Mouse (Mus musculus) hindbrain, embryonic 16.5 days (tissue): ENCODE data around the gene Prkci. TPM values are rescaled to one million over a fixed set of nuclear protein-coding genes. Genes with fewer than 3 reads are reported as not detected.

ENCODE experiments used
- ATAC-seq: fragments of 200-750 bp; cut with Nextera tagmentation; 2 replicates; pipeline ENCODE4 v1.8.0; 2017; ENCODE audit warnings: moderate TSS enrichment, moderate library complexity
- H3K27ac ChIP-seq: fragments of 300-500 bp; sonication (generic); 2 replicates; pipeline ENCODE4 v1.5.1; 2014; ENCODE audit warnings: low read depth, mild to moderate bottlenecking, control low read depth, low read length, moderate library complexity
- H3K27me3 ChIP-seq: fragments of 300-500 bp; sonication (generic); replicated peaks from 2 replicates; pipeline ENCODE4 v1.6.1; 2014; ENCODE audit warnings: low read length; ENCODE audit not compliant: control insufficient read depth, insufficient read depth
- H3K36me3 ChIP-seq: fragments of 300-500 bp; sonication (generic); 2 replicates; pipeline ENCODE4 v1.6.1; 2014; ENCODE audit warnings: mild to moderate bottlenecking, low read length, moderate library complexity, mixed read lengths; ENCODE audit not compliant: control insufficient read depth, insufficient read depth
- H3K4me1 ChIP-seq: fragments of 300-500 bp; sonication (generic); 2 replicates; pipeline ENCODE4 v1.6.1; 2014; ENCODE audit warnings: low read depth, low read length; ENCODE audit not compliant: control insufficient read depth, insufficient read depth
- H3K4me2 ChIP-seq: fragments of 300-500 bp; sonication (generic); 2 replicates; pipeline ENCODE4 v1.6.1; 2014; ENCODE audit warnings: mild to moderate bottlenecking, low read length, control low read depth, moderate library complexity
- H3K4me3 ChIP-seq: fragments of 300-500 bp; sonication (generic); 2 replicates; pipeline ENCODE4 v1.5.1; 2014; ENCODE audit warnings: mild to moderate bottlenecking, low read length, control low read depth, moderate library complexity
- H3K9ac ChIP-seq: fragments of 300-500 bp; sonication (generic); 2 replicates; pipeline ENCODE4 v1.6.1; 2014; ENCODE audit warnings: low read depth, mild to moderate bottlenecking, control low read depth, low read length, moderate library complexity
- H3K9me3 ChIP-seq: fragments of 300-500 bp; sonication (generic); 2 replicates; pipeline ENCODE4 v1.6.1; 2014; ENCODE audit warnings: mild to moderate bottlenecking, low read length, moderate library complexity; ENCODE audit not compliant: control insufficient read depth
- WGBS: fragments of 180-500 bp; shearing (Covaris S2); extraction: QIAGEN DNeasy Blood & Tissue Kit; methylation state at CpG from one replicate; pipeline ENCODE4 v1.1.7; 2014; 5-methylcytosine and 5-hydroxymethylcytosine counted together
- polyA plus RNA-seq: library from polyadenylated mRNA; unstranded; fragments of >200 nt; fragmentation: Nextera tagmentation; extraction: Ambion mirVana; gene quantifications from 2 replicates; pipeline ENCODE4 v1.2.1, GENCODE M21; 2015

Prkci gene
- polyA plus RNA-seq, 1 experiment from 2014 or later: 25.3 TPM

DNA sequence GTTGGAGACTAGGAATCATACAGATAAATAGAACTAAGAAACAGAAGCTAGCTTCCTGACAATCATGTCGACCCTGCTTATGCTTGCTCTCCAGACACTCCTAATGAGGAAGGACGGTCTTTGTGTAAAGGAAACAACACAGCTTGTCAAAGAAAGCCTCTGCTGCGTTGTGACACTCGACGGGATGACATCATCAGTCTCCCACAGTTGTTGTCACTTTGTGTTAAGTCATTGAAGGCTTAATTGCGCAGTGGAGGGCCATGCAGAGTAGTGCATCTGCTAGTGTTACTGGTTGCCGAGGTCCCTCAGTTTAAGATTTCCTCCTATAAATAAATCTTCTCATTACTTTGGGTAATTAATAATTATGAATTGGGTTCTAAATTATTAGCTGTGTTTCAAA is 54.8 kb downstream of the Prkci start:
- peak; percentile 79; the same call in 1 of the 2 replicates for ATAC-seq
- WGBS: 66% methylated on average over 7 of the region's 7 CpGs
- Histone ChIP-seq H3K27me3 (no peaks in the 10 kb centered on the region), H3K4me1 (no peaks in the 10 kb centered on the region), H3K27ac (no peak overlapping the region), H3K9me3 (no peaks in the 10 kb centered on the region), H3K9ac (no peak overlapping the region), H3K4me3 (no peak overlapping the region), H3K36me3 (peaks cover 6% of the 10 kb centered on the region; the same call in 1 of the 2 replicates), H3K4me2 (no peak overlapping the region)

DNA sequence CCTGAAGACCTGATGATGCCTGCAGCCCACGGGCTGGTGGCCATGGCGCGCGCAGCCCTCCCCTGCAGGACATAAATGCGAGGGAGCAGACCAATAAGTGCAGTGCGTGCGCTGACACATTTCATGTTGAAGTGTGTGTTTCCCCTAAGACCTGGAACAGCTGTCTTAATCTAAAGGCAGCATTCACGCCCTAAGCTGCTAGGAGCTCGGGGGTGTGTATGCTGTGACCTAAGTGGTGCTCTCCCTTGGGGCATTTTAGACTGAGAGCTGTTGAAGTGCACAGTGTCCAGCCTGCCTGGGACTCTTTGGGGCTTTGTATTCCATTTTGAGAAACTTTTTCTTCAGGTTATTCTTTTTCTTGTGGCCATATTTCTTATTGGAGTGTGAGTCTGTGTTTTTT is 56.2 kb downstream of the Prkci start:
- no peaks in the 10 kb centered on the region for H3K27me3 ChIP-seq
- H3K9ac ChIP-seq: no peak overlapping the region
- H3K36me3 ChIP-seq: peaks cover 4% of the 10 kb centered on the region; the same call in 1 of the 2 replicates
- no peak overlapping the region for H3K4me3 ChIP-seq
- H3K4me1 ChIP-seq: peaks cover 3% of the 10 kb centered on the region; the same call in 1 of the 2 replicates
- no peak overlapping the region for H3K27ac ChIP-seq
- H3K4me2 ChIP-seq: no peak overlapping the region
- ATAC-seq: no peak
- H3K9me3 ChIP-seq: no peaks in the 10 kb centered on the region
- 79% methylated on average over 9 of the region's 9 CpGs for WGBS

DNA sequence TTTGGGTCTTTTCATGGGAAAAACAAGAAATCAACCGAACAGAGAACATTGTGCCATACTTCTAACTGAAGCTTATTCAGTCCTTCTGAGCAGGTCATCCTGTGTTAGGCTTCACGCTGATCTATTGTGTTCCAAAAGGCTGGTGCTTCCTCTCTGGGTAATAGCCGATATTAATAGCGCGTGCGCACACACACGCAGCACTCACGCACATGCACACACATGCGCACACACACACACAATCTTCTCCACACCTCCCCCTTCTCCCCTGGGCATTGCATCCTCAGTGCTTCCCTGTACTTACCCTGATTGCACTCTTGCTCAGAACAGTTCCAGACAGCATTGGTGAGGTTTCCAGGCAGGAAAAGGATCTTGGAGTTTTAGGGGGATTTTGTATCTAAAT is 57.6 kb downstream of the Prkci start:
- no peak for ATAC-seq
- H3K4me2 ChIP-seq: no peak overlapping the region
- H3K4me3 ChIP-seq: no peak overlapping the region
- no peaks in the 10 kb centered on the region for H3K27me3 ChIP-seq
- peaks cover 4% of the 10 kb centered on the region; the same call in 1 of the 2 replicates for H3K36me3 ChIP-seq
- no peak overlapping the region for H3K9ac ChIP-seq
- H3K4me1 ChIP-seq: peaks cover 3% of the 10 kb centered on the region; the same call in 1 of the 2 replicates
- no peaks in the 10 kb centered on the region for H3K9me3 ChIP-seq
- WGBS: 87% methylated on average over 9 of the region's 9 CpGs
- no peak overlapping the region for H3K27ac ChIP-seq

DNA sequence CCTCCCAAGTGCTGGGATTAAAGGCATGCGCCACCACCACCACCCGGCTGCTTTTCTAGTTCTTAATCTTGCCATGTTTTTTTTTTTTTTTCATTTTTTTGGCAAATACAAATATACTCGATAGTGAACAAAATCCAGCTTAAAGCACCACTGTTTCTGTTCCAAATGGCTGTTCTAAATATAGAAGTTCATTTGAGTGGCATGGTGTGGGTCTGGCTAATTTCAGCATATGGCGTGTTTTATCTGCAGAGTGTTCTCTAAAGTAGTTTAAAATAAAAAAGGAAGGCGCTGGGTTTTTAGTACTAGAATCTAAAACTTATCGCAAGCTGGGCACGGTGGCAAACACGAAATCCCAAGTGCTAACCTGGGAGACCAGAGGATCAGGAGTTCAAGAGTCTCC is 59.3 kb downstream of the Prkci start:
- no peak overlapping the region for H3K4me2 ChIP-seq
- ATAC-seq: no peak
- H3K9me3 ChIP-seq: no peaks in the 10 kb centered on the region
- WGBS: 94% methylated on average over 8 of the region's 8 CpGs
- peaks cover 3% of the 10 kb centered on the region; the same call in 1 of the 2 replicates for H3K4me1 ChIP-seq
- H3K27me3 ChIP-seq: no peaks in the 10 kb centered on the region
- no peak overlapping the region for H3K9ac ChIP-seq
- H3K4me3 ChIP-seq: no peak overlapping the region
- H3K27ac ChIP-seq: no peak overlapping the region
- H3K36me3 ChIP-seq: peaks cover 4% of the 10 kb centered on the region; the same call in 1 of the 2 replicates

DNA sequence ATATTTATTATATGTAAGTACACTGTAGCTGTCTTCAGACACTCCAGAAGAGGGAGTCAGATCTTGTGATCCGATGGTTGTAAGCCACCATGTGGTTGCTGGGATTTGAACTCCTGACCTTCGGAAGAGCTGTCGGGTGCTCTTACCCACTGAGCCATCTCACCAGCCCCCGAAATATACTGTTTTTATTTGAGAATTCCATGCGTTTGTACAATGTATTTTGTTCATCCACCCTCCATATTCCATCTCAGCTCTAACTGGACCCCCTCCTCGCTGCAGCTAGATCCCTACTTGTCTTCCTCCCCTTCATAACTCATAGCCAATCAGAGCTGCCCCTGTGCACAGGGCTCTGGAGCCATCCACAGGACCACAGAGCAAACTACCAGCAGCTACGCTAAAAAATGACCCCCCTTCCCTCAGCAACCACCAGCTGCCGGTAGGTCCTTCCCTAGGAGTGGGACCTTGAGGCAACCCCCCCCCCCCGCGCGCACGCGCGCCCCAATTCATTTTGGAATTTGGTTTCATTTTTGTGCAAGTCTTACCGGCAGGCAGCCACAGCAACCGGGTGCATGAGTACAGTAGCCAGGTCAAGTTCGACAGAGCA is 60.6 kb downstream of the Prkci start:
- no peak overlapping the region for H3K27ac ChIP-seq
- WGBS: 32% methylated on average over 17 of the region's 17 CpGs
- peaks cover 3% of the 10 kb centered on the region; the same call in 1 of the 2 replicates for H3K4me1 ChIP-seq
- ATAC-seq: peak; percentile 64
- 0 out of 2 replicates have a peak overlapping the region, but pooled peaks have one; percentile 25 for H3K9ac ChIP-seq
- no peaks in the 10 kb centered on the region for H3K27me3 ChIP-seq
- no peaks in the 10 kb centered on the region for H3K9me3 ChIP-seq
- peak overlapping the region; percentile 40 for H3K4me3 ChIP-seq
- peak overlapping the region; percentile 65 for H3K4me2 ChIP-seq
- H3K36me3 ChIP-seq: no peaks in the 10 kb centered on the region

DNA sequence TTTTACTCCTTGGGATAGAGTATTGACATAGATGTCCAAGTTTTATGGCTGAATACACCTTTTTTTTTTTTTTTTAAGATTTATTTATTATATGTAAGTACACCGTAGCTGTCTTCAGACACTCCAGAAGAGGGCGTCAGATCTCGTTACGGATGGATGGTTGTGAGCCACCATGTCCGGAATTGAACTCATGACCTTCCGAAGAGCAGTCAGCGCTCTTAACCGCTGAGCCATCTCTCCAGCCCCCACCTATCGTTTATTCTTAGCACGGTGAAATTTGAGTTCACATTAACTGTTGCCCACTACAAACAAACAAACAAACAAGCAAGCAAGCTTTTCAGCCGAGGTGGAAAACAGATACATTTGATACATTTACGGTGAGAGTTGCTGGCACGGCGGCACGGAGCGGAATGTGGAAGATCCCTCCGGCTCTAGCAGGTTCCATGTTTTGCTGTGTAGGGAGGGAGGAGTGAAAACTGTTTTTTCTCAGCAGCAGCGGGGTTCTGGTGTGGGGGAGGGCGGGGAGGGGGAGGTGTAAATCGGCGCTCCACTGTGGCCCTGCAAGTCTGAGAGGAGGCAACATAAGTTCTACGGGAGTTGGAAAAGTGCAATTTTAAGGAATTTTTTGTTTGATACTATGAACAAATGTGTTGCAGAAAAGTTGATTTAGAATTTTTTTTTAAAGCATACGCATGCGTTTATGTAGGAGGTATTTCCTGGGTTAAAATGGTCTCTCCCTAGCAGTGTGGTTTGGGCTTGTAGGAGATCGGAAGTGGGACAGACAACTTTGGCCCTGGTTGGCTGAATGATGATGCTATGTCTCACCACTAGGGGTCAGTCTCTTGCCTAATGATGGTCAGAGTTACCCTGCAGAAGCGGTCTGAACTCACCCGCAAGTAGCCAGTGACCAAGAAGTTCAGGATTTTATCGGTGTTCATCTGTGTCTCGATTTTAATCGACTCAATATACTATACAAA is 61.4 kb downstream of the Prkci start:
- H3K36me3 ChIP-seq: no peaks in the 10 kb centered on the region
- H3K4me2 ChIP-seq: peak overlapping the region; percentile 65
- 4% methylated on average over 30 of the region's 30 CpGs for WGBS
- ATAC-seq: peak; percentile 93
- peak overlapping the region; percentile 40 for H3K4me3 ChIP-seq
- H3K27me3 ChIP-seq: no peaks in the 10 kb centered on the region
- H3K9me3 ChIP-seq: no peaks in the 10 kb centered on the region
- H3K9ac ChIP-seq: peak overlapping the region; percentile 25; the same call in 1 of the 2 replicates
- peak overlapping the region; percentile 9; the same call in 1 of the 2 replicates for H3K27ac ChIP-seq
- peaks cover 3% of the 10 kb centered on the region; the same call in 1 of the 2 replicates for H3K4me1 ChIP-seq

DNA sequence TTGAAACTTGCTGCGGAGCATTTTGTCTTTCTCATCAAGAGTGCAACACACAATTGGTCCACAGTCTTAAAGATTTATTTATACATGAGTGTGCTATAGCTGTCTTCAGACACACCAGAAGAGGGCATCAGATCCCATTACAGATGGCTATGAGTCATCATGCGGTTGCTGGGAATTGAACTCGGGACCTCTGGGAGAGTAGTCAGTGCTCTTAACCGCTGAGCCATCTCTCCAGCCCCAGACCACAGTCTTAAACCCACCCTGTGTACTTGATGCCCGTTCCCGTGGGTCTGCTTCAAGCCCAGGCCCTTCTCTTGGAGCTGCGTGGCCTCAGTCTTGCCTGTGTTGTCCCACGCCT is 65.2 kb downstream of the Prkci start:
- Histone ChIP-seq H3K9me3 (no peaks in the 10 kb centered on the region), H3K4me3 (no peak overlapping the region), H3K27ac (no peak overlapping the region), H3K27me3 (no peaks in the 10 kb centered on the region), H3K36me3 (no peaks in the 10 kb centered on the region), H3K4me2 (no peak overlapping the region), H3K4me1 (peaks cover 3% of the 10 kb centered on the region; the same call in 1 of the 2 replicates), H3K9ac (no peak overlapping the region)
- ATAC-seq: no peak
- WGBS: 86% methylated on average over 8 of the region's 8 CpGs

DNA sequence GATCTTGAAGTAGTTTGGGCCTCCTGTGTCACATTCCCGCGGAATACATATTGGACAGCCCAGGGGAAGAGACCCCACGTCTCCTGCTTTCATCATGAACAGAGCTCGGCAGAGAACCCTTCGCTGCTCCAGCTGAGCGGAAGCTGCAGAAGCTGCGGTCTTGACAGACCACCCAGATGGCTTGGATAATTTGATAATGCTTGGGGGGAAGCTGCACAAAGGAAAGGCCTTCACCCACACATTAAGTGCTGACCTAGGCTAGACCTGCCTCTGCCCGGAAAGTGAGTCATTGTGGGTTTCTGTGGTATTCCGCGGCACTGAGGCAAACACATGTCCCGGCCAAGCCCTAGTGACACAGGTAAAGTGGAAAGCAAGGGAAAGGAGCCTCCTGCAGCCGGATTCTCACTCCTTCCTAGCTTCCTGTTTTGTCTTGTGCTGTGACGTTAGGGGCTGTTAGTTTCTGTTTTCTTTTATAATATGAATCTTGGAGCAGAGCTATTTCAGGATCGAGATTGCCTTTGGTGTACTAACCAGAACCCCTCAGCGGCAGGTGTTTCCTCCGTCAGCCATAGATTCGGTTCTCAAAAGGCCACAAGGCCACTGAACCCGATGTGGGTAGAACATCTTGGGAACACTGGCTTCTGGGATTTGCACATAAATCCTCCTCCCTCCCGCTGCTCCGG is 65.7 kb downstream of the Prkci start:
- Histone ChIP-seq H3K4me2 (no peak overlapping the region), H3K4me3 (no peak overlapping the region)
- ATAC-seq: no peak

DNA sequence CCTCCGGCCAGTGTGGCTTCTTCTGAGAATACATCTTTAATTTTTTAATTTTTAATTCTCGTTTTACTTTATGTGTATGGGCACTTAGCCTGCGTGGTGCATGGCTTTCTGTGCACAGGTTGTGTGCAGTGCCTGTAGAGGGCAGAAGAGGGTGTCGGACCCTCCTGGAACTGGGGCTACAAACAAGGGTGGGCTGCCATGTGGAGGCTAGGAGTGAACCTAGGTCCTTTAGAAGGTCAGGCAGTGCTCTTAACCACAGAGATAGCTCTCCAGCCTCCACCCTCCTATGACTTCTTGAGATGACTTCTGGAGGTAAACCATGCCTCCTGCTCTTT is 66.2 kb downstream of the Prkci start:
- no peak for ATAC-seq
- 69% methylated on average over 4 of the region's 4 CpGs for WGBS
- no peak overlapping the region for H3K4me2 ChIP-seq
- no peak overlapping the region for H3K27ac ChIP-seq
- H3K4me1 ChIP-seq: no peaks in the 10 kb centered on the region
- no peaks in the 10 kb centered on the region for H3K9me3 ChIP-seq
- H3K9ac ChIP-seq: no peak overlapping the region
- H3K36me3 ChIP-seq: no peaks in the 10 kb centered on the region
- H3K27me3 ChIP-seq: no peaks in the 10 kb centered on the region
- H3K4me3 ChIP-seq: no peak overlapping the region

More for the DNA sequence above, 65.7 kb downstream of the Prkci start:
- Histone ChIP-seq H3K36me3 (no peaks in the 10 kb centered on the region), H3K9ac (no peak overlapping the region), H3K4me1 (peaks cover 2% of the 10 kb centered on the region; the same call in 1 of the 2 replicates), H3K9me3 (no peaks in the 10 kb centered on the region), H3K27ac (no peak overlapping the region), H3K27me3 (no peaks in the 10 kb centered on the region)
- 63% methylated on average over 20 of the region's 20 CpGs for WGBS
